Comparison of ENCODE assay signal across 12 mouse cellular contexts in genomic region chr9:106451298-106451697, GRCm38 (mm10). TPM values are rescaled to one million over a fixed set of nuclear protein-coding genes. Genes with fewer than 3 reads are reported as not detected.
A peak's percentile ranks its signal among the peaks of the same experiment; 100 is the strongest.
DNase-seq lines count a peak whose midpoint lies in the region; ATAC-seq lines count a peak whose summit lies in the region.
"Had no signal": no experiment of that assay in that cellular context is flagged by ENCODE, and none has a peak within 500 bp of the region (broad histone marks: within the 10 kb centered on the region; RNA-seq: fewer than 3 reads in every experiment).

No protein-coding gene starts in this region.

- 67% methylated on average over 11 of the region's 11 CpGs for WGBS in heart, embryonic 13.5 days
- 71% methylated on average over 11 of the region's 11 CpGs for WGBS in heart, embryonic 12.5 days
- WGBS in midbrain, embryonic 10.5 days = 87% methylated on average over 11 of the region's 11 CpGs
- 79% methylated on average over 11 of the region's 11 CpGs for WGBS in midbrain, embryonic 16.5 days
- 71% methylated on average over 11 of the region's 11 CpGs for WGBS in limb, embryonic 12.5 days
- WGBS in stomach, embryonic 15.5 days = 64% methylated on average over 11 of the region's 11 CpGs

- H3K27me3 ChIP-seq in heart, embryonic 13.5 days (replicated peaks) = peaks cover 3% of the 10 kb centered on the region; the same call in 1 of the 2 replicates
- H3K27me3 ChIP-seq in heart, embryonic 12.5 days (replicated peaks) = no peaks in the 10 kb centered on the region
- peaks cover 12% of the 10 kb centered on the region; the same call in 1 of the 2 replicates for H3K27me3 ChIP-seq in midbrain, embryonic 10.5 days (ENCODE audit: low read depth, poor library complexity, severe bottlenecking)
- no peaks in the 10 kb centered on the region for H3K27me3 ChIP-seq in midbrain, embryonic 16.5 days (ENCODE audit: control insufficient read depth, insufficient read depth, low read depth, low read length)
- H3K27me3 ChIP-seq in limb, embryonic 12.5 days = no peaks in the 10 kb centered on the region
- H3K27me3 ChIP-seq in stomach, embryonic 15.5 days (replicated peaks) = no peaks in the 10 kb centered on the region

- ATAC-seq in heart, embryonic 13.5 days (ENCODE audit: extremely low read depth, insufficient number of reproducible peaks, low FRiP score, low TSS enrichment) = no peak
- no peak for ATAC-seq in heart, embryonic 12.5 days (ENCODE audit: insufficient number of reproducible peaks, low FRiP score)
- ATAC-seq in midbrain, embryonic 16.5 days = no peak
- no peak for ATAC-seq in limb, embryonic 12.5 days (ENCODE audit: insufficient number of reproducible peaks, insufficient read depth, low FRiP score, low TSS enrichment, low read depth)
- ATAC-seq in stomach, embryonic 15.5 days (ENCODE audit: insufficient read depth, low FRiP score, low read depth) = no peak
- ATAC-seq: CD4-positive, CD25-positive, alpha-beta regulatory T cell, adult 4 months had no signal

- no peaks in the 10 kb centered on the region for H3K9me3 ChIP-seq in heart, embryonic 13.5 days
- no peaks in the 10 kb centered on the region for H3K9me3 ChIP-seq in heart, embryonic 12.5 days (replicated peaks)
- no peaks in the 10 kb centered on the region for H3K9me3 ChIP-seq in midbrain, embryonic 10.5 days (replicated peaks)
- no peaks in the 10 kb centered on the region for H3K9me3 ChIP-seq in midbrain, embryonic 16.5 days (replicated peaks; ENCODE audit: control insufficient read depth, low read length, poor library complexity, severe bottlenecking)
- no peaks in the 10 kb centered on the region for H3K9me3 ChIP-seq in limb, embryonic 12.5 days
- H3K9me3 ChIP-seq in stomach, embryonic 15.5 days = no peaks in the 10 kb centered on the region
- H3K9me3 ChIP-seq: hindbrain, embryonic 13.5 days had no signal

- peaks cover 82% of the 10 kb centered on the region for H3K4me1 ChIP-seq in heart, embryonic 13.5 days
- peaks cover 72% of the 10 kb centered on the region for H3K4me1 ChIP-seq in heart, embryonic 12.5 days (replicated peaks)
- H3K4me1 ChIP-seq in midbrain, embryonic 10.5 days = peaks cover 94% of the 10 kb centered on the region
- peaks cover 47% of the 10 kb centered on the region for H3K4me1 ChIP-seq in midbrain, embryonic 16.5 days (ENCODE audit: control insufficient read depth, insufficient read depth, low read length)
- peaks cover 74% of the 10 kb centered on the region for H3K4me1 ChIP-seq in limb, embryonic 12.5 days (replicated peaks)
- H3K4me1 ChIP-seq in stomach, embryonic 15.5 days = peaks cover 74% of the 10 kb centered on the region

- H3K4me3 ChIP-seq in heart, embryonic 13.5 days = no peak overlapping the region
- H3K4me3 ChIP-seq in heart, embryonic 12.5 days = no peak overlapping the region
- peak overlapping the region; percentile 94 for H3K4me3 ChIP-seq in midbrain, embryonic 10.5 days
- no peak overlapping the region for H3K4me3 ChIP-seq in midbrain, embryonic 16.5 days (ENCODE audit: low read depth, low read length)
- no peak overlapping the region for H3K4me3 ChIP-seq in limb, embryonic 12.5 days (replicated peaks)
- H3K4me3 ChIP-seq in stomach, embryonic 15.5 days (replicated peaks) = no peak overlapping the region
- H3K4me3 ChIP-seq: heart, adult 2 months; hindbrain, embryonic 13.5 days had no signal

- DNase-seq in midbrain, embryonic 10.5 days (ENCODE audit: low spot score) = no peak
- DNase-seq in layer of hippocampus, adult 8-10 months (ENCODE audit: low spot score in 2 of 2) = no peak

- no peak overlapping the region for H3K27ac ChIP-seq in heart, embryonic 13.5 days (replicated peaks)
- H3K27ac ChIP-seq in heart, embryonic 12.5 days (ENCODE audit: poor library complexity, severe bottlenecking) = no peak overlapping the region
- H3K27ac ChIP-seq in midbrain, embryonic 10.5 days (replicated peaks) = peak overlapping the region; percentile 99
- H3K27ac ChIP-seq in midbrain, embryonic 16.5 days (ENCODE audit: low read length) = no peak overlapping the region
- H3K27ac ChIP-seq in limb, embryonic 12.5 days = peak overlapping the region; percentile 29; the same call in 1 of the 2 replicates
- H3K27ac ChIP-seq in stomach, embryonic 15.5 days = 0 out of 2 replicates have a peak overlapping the region, but pooled peaks have one; percentile 41
- H3K27ac ChIP-seq: hindbrain, embryonic 13.5 days had no signal

- H3K9ac ChIP-seq in heart, embryonic 13.5 days = peak overlapping the region; percentile 64; the same call in 1 of the 2 replicates
- no peak overlapping the region for H3K9ac ChIP-seq in heart, embryonic 12.5 days
- H3K9ac ChIP-seq in midbrain, embryonic 16.5 days (ENCODE audit: low read depth, low read length) = no peak overlapping the region
- H3K9ac ChIP-seq in limb, embryonic 12.5 days (replicated peaks) = no peak overlapping the region; the same call in 1 of the 2 replicates
- no peak overlapping the region for H3K9ac ChIP-seq in stomach, embryonic 15.5 days
- H3K9ac ChIP-seq: hindbrain, embryonic 13.5 days had no signal

- peak overlapping the region; percentile 30 for H3K4me2 ChIP-seq in heart, embryonic 13.5 days
- H3K4me2 ChIP-seq in heart, embryonic 12.5 days = no peak overlapping the region
- no peak overlapping the region for H3K4me2 ChIP-seq in midbrain, embryonic 16.5 days (ENCODE audit: low read length)
- peak overlapping the region; percentile 23; the same call in 1 of the 2 replicates for H3K4me2 ChIP-seq in limb, embryonic 12.5 days
- no peak overlapping the region for H3K4me2 ChIP-seq in stomach, embryonic 15.5 days
- H3K4me2 ChIP-seq: hindbrain, embryonic 13.5 days had no signal

- no peaks in the 10 kb centered on the region for H3K36me3 ChIP-seq in heart, embryonic 13.5 days
- H3K36me3 ChIP-seq in heart, embryonic 12.5 days = no peaks in the 10 kb centered on the region
- peaks cover 5% of the 10 kb centered on the region for H3K36me3 ChIP-seq in midbrain, embryonic 10.5 days
- H3K36me3 ChIP-seq in midbrain, embryonic 16.5 days (ENCODE audit: control insufficient read depth, insufficient read depth, low read length) = no peaks in the 10 kb centered on the region
- peaks cover 3% of the 10 kb centered on the region; the same call in 1 of the 2 replicates for H3K36me3 ChIP-seq in limb, embryonic 12.5 days
- no peaks in the 10 kb centered on the region for H3K36me3 ChIP-seq in stomach, embryonic 15.5 days
- H3K36me3 ChIP-seq: hindbrain, embryonic 13.5 days had no signal

RNA-seq across cellular contexts. Expression of gene Pcbp4, which starts 1.8 kb away (rescaled TPM):
- polyA plus RNA-seq in heart, embryonic 13.5 days (2015; fragmentation: Nextera tagmentation; extraction: Ambion mirVana) = 82.0 and 85.0 TPM in 2 replicates
- 96.9 and 109 TPM in 2 replicates for polyA plus RNA-seq in heart, embryonic 12.5 days (2016; fragmentation: Nextera tagmentation; extraction: Ambion mirVana)
- polyA plus RNA-seq in midbrain, embryonic 10.5 days (2016; fragmentation: Nextera tagmentation; extraction: Ambion mirVana) = 385 and 386 TPM in 2 replicates
- polyA plus RNA-seq in midbrain, embryonic 16.5 days (2015; fragmentation: Nextera tagmentation; extraction: Ambion mirVana) = 242 and 262 TPM in 2 replicates
- polyA plus RNA-seq in limb, embryonic 12.5 days (2016; fragmentation: Nextera tagmentation; extraction: Ambion mirVana) = 172 and 176 TPM in 2 replicates
- 51.8 and 58.9 TPM in 2 replicates for polyA plus RNA-seq in stomach, embryonic 15.5 days (2015; fragmentation: Nextera tagmentation; extraction: Ambion mirVana)
- 100 to 1,000 TPM; 186 to 215 (median 199) TPM for total RNA-seq in layer of hippocampus, adult 8-10 months (2022)

RNA-seq across cellular contexts. Expression of gene Abhd14a, which starts 3.8 kb away (rescaled TPM):
- polyA plus RNA-seq in heart, embryonic 13.5 days (2015; fragmentation: Nextera tagmentation; extraction: Ambion mirVana) = 44.8 and 53.3 TPM in 2 replicates
- 39.7 and 44.4 TPM in 2 replicates for polyA plus RNA-seq in heart, embryonic 12.5 days (2016; fragmentation: Nextera tagmentation; extraction: Ambion mirVana)
- polyA plus RNA-seq in midbrain, embryonic 10.5 days (2016; fragmentation: Nextera tagmentation; extraction: Ambion mirVana) = 37.7 TPM in 2 replicates
- 71.9 and 82.0 TPM in 2 replicates for polyA plus RNA-seq in midbrain, embryonic 16.5 days (2015; fragmentation: Nextera tagmentation; extraction: Ambion mirVana)
- polyA plus RNA-seq in limb, embryonic 12.5 days (2016; fragmentation: Nextera tagmentation; extraction: Ambion mirVana) = 56.0 and 57.8 TPM in 2 replicates
- polyA plus RNA-seq in stomach, embryonic 15.5 days (2015; fragmentation: Nextera tagmentation; extraction: Ambion mirVana) = 48.6 and 48.7 TPM in 2 replicates
- 10 to 100 TPM; 35.6 to 44.4 (median 40.2) TPM for total RNA-seq in layer of hippocampus, adult 8-10 months (2022)

RNA-seq across cellular contexts. Expression of gene Abhd14b, which starts 4.0 kb away (rescaled TPM):
- 7.4 and 7.7 TPM in 2 replicates for polyA plus RNA-seq in heart, embryonic 13.5 days (2015; fragmentation: Nextera tagmentation; extraction: Ambion mirVana)
- 4.8 and 5.1 TPM in 2 replicates for polyA plus RNA-seq in heart, embryonic 12.5 days (2016; fragmentation: Nextera tagmentation; extraction: Ambion mirVana)
- polyA plus RNA-seq in midbrain, embryonic 10.5 days (2016; fragmentation: Nextera tagmentation; extraction: Ambion mirVana) = 5.2 TPM in 2 replicates
- polyA plus RNA-seq in midbrain, embryonic 16.5 days (2015; fragmentation: Nextera tagmentation; extraction: Ambion mirVana) = 8.8 and 10.6 TPM in 2 replicates
- polyA plus RNA-seq in limb, embryonic 12.5 days (2016; fragmentation: Nextera tagmentation; extraction: Ambion mirVana) = 10.6 and 16.1 TPM in 2 replicates
- polyA plus RNA-seq in stomach, embryonic 15.5 days (2015; fragmentation: Nextera tagmentation; extraction: Ambion mirVana) = 26.2 and 26.9 TPM in 2 replicates
- total RNA-seq in layer of hippocampus, adult 8-10 months (2022) = 10 to 100 TPM; 14.7 to 17.7 (median 17.0) TPM

RNA-seq across cellular contexts. Expression of gene Acy1, which starts 13.2 kb away (rescaled TPM):
- 25.7 and 27.2 TPM in 2 replicates for polyA plus RNA-seq in heart, embryonic 13.5 days (2015; fragmentation: Nextera tagmentation; extraction: Ambion mirVana)
- 26.9 and 27.1 TPM in 2 replicates for polyA plus RNA-seq in heart, embryonic 12.5 days (2016; fragmentation: Nextera tagmentation; extraction: Ambion mirVana)
- 39.3 and 42.6 TPM in 2 replicates for polyA plus RNA-seq in midbrain, embryonic 10.5 days (2016; fragmentation: Nextera tagmentation; extraction: Ambion mirVana)
- polyA plus RNA-seq in midbrain, embryonic 16.5 days (2015; fragmentation: Nextera tagmentation; extraction: Ambion mirVana) = 19.8 and 21.6 TPM in 2 replicates
- 45.0 and 51.1 TPM in 2 replicates for polyA plus RNA-seq in limb, embryonic 12.5 days (2016; fragmentation: Nextera tagmentation; extraction: Ambion mirVana)
- polyA plus RNA-seq in stomach, embryonic 15.5 days (2015; fragmentation: Nextera tagmentation; extraction: Ambion mirVana) = 37.9 and 50.7 TPM in 2 replicates
- total RNA-seq in layer of hippocampus, adult 8-10 months (2022) = 10 to 100 TPM; 14.0 to 21.3 (median 15.0) TPM

RNA-seq across cellular contexts. Expression of gene Gpr62, which starts 14.4 kb away (rescaled TPM):
- polyA plus RNA-seq in heart, embryonic 13.5 days (2015; fragmentation: Nextera tagmentation; extraction: Ambion mirVana) = 0.19 and 0.31 TPM in 2 replicates
- polyA plus RNA-seq in heart, embryonic 12.5 days (2016; fragmentation: Nextera tagmentation; extraction: Ambion mirVana) = 0.41 and 0.46 TPM in 2 replicates
- polyA plus RNA-seq in midbrain, embryonic 10.5 days (2016; fragmentation: Nextera tagmentation; extraction: Ambion mirVana) = 0.11 and 0.15 TPM in 2 replicates
- polyA plus RNA-seq in midbrain, embryonic 16.5 days (2015; fragmentation: Nextera tagmentation; extraction: Ambion mirVana) = 0.78 and 0.98 TPM in 2 replicates
- 0.65 and 0.90 TPM in 2 replicates for polyA plus RNA-seq in limb, embryonic 12.5 days (2016; fragmentation: Nextera tagmentation; extraction: Ambion mirVana)
- polyA plus RNA-seq in stomach, embryonic 15.5 days (2015; fragmentation: Nextera tagmentation; extraction: Ambion mirVana) = 0.19 and 0.42 TPM in 2 replicates
- total RNA-seq in layer of hippocampus, adult 8-10 months (2022) = 10 to 100 TPM in 3 of 4 experiments, 1 to 10 TPM in 1; 9.4 to 12.4 (median 10.6) TPM
- total RNA-seq: heart, adult 2 months; megakaryocyte, adult 5-6 weeks had no signal
- polyA plus RNA-seq: CD4-positive, CD25-positive, alpha-beta regulatory T cell, adult 4 months; heart, adult 2 months; kidney, adult 2 months had no signal

Comparison
In these comparisons a context has a peak if more than half of its experiments do, and no peak if none do; other contexts are left out.
1. H3K27ac ChIP-seq: peak in midbrain, embryonic 10.5 days (single experiment), limb, embryonic 12.5 days (single experiment) and stomach, embryonic 15.5 days (single experiment); none in heart, embryonic 13.5 days (single experiment), heart, embryonic 12.5 days (single experiment) and midbrain, embryonic 16.5 days (single experiment).
2. H3K4me2 ChIP-seq: peak in heart, embryonic 13.5 days (single experiment) and limb, embryonic 12.5 days (single experiment); none in heart, embryonic 12.5 days (single experiment), midbrain, embryonic 16.5 days (single experiment) and stomach, embryonic 15.5 days (single experiment).